Mouse (Mus musculus) embryonic facial prominence, embryonic 11.5 days (tissue): ENCODE data around the gene Tln2. TPM values are rescaled to one million over a fixed set of nuclear protein-coding genes. Genes with fewer than 3 reads are reported as not detected.

Source experiments
- ATAC-seq: fragments of 200-750 bp; cut with Nextera tagmentation; replicated peaks from 2 replicates; pipeline ENCODE4 v1.8.0; 2017; ENCODE audit warnings: low read depth; ENCODE audit not compliant: insufficient number of reproducible peaks, low FRiP score, low TSS enrichment
- DNase-seq: peaks from one replicate; pipeline ENCODE4 v3.0.0-alpha.2; 2015; ENCODE audit warnings: low spot score
- H3K27ac ChIP-seq: fragments of 300-500 bp; sonication (generic); replicated peaks from 2 replicates; pipeline ENCODE4 v1.5.1; 2014; ENCODE audit warnings: mild to moderate bottlenecking, low read depth, low read length, control low read depth
- H3K27me3 ChIP-seq: fragments of 300-500 bp; sonication (generic); 2 replicates; pipeline ENCODE4 v1.6.1; 2014; ENCODE audit warnings: mild to moderate bottlenecking, low read length, moderate library complexity, mixed read lengths; ENCODE audit not compliant: control insufficient read depth, insufficient read depth
- H3K36me3 ChIP-seq: fragments of 300-500 bp; sonication (generic); replicated peaks from 2 replicates; pipeline ENCODE4 v1.6.1; 2014; ENCODE audit warnings: low read depth, mild to moderate bottlenecking, low read length, moderate library complexity, mixed read lengths; ENCODE audit not compliant: control insufficient read depth, insufficient read depth
- H3K4me1 ChIP-seq: fragments of 300-500 bp; sonication (generic); 2 replicates; pipeline ENCODE4 v1.6.1; 2014; ENCODE audit warnings: low read length, mixed read lengths; ENCODE audit not compliant: control insufficient read depth, insufficient read depth
- H3K4me2 ChIP-seq: fragments of 300-500 bp; sonication (generic); 2 replicates; pipeline ENCODE4 v1.6.1; 2014; ENCODE audit warnings: low read depth, mild to moderate bottlenecking, control low read depth, low read length, moderate library complexity
- H3K4me3 ChIP-seq: fragments of 300-500 bp; sonication (generic); 2 replicates; pipeline ENCODE4 v1.5.1; 2014; ENCODE audit warnings: low read depth, low read length, control low read depth
- H3K9ac ChIP-seq: fragments of 300-500 bp; sonication (generic); replicated peaks from 2 replicates; pipeline ENCODE4 v1.6.1; 2014; ENCODE audit warnings: mild to moderate bottlenecking, control low read depth, low read length
- H3K9me3 ChIP-seq: fragments of 300-500 bp; sonication (generic); replicated peaks from 2 replicates; pipeline ENCODE4 v1.6.1; 2016; ENCODE audit warnings: mild to moderate bottlenecking, low read length, inconsistent platforms, mixed read lengths; ENCODE audit not compliant: control insufficient read depth
- WGBS: fragments of 180-500 bp; shearing (Covaris S2); extraction: QIAGEN DNeasy Blood & Tissue Kit; methylation state at CpG from one replicate; pipeline ENCODE4 v1.1.7; 2014; 5-methylcytosine and 5-hydroxymethylcytosine counted together
- polyA plus RNA-seq: library from polyadenylated mRNA; unstranded; fragments of >200 nt; fragmentation: Nextera tagmentation; extraction: Ambion mirVana; gene quantifications from 2 replicates; pipeline ENCODE4 v1.2.1, GENCODE M21; 2014

Tln2 gene
- polyA plus RNA-seq, 1 experiment from 2014 or later = 25.3 TPM

GRCm38 (mm10) chr9:67509510-67509909, 50.0 kb downstream of the Tln2 start:
- H3K4me3 ChIP-seq = no peak overlapping the region
- no peaks in the 10 kb centered on the region for H3K4me1 ChIP-seq
- WGBS = 40% methylated on average over 3 of the region's 3 CpGs
- H3K27me3 ChIP-seq = no peaks in the 10 kb centered on the region
- no peaks in the 10 kb centered on the region for H3K36me3 ChIP-seq
- DNase-seq = no peak
- H3K9ac ChIP-seq = no peak overlapping the region
- no peak overlapping the region for H3K27ac ChIP-seq
- no peak overlapping the region for H3K4me2 ChIP-seq
- H3K9me3 ChIP-seq = no peaks in the 10 kb centered on the region
- ATAC-seq = no peak

- ATAC-seq (no peak), DNase-seq (no peak)
- Histone ChIP-seq H3K27me3 (no peaks in the 10 kb centered on the region), H3K36me3 (no peaks in the 10 kb centered on the region), H3K4me2 (no peak overlapping the region), H3K27ac (no peak overlapping the region), H3K4me1 (no peaks in the 10 kb centered on the region), H3K9me3 (no peaks in the 10 kb centered on the region), H3K9ac (no peak overlapping the region), H3K4me3 (no peak overlapping the region)
- WGBS = 85% methylated on average over 8 of the region's 8 CpGs
Measured at GRCm38 (mm10) chr9:67504669-67505260, 54.7 kb downstream of the Tln2 start.

- H3K27me3 ChIP-seq = no peaks in the 10 kb centered on the region
- no peak overlapping the region for H3K4me2 ChIP-seq
- H3K9me3 ChIP-seq = no peaks in the 10 kb centered on the region
- H3K4me3 ChIP-seq = no peak overlapping the region
- DNase-seq = no peak
- no peaks in the 10 kb centered on the region for H3K4me1 ChIP-seq
- H3K27ac ChIP-seq = no peak overlapping the region
- 83% methylated on average over 1 of the region's 1 CpGs for WGBS
- no peak overlapping the region for H3K9ac ChIP-seq
- H3K36me3 ChIP-seq = no peaks in the 10 kb centered on the region
- no peak for ATAC-seq
Measured at GRCm38 (mm10) chr9:67501801-67502200, 57.7 kb downstream of the Tln2 start.

- no peaks in the 10 kb centered on the region for H3K27me3 ChIP-seq
- ATAC-seq = no peak
- DNase-seq = no peak
- WGBS = 73% methylated on average over 2 of the region's 2 CpGs
- H3K9me3 ChIP-seq = no peaks in the 10 kb centered on the region
- no peaks in the 10 kb centered on the region for H3K36me3 ChIP-seq
- H3K4me2 ChIP-seq = no peak overlapping the region
- H3K9ac ChIP-seq = no peak overlapping the region
- H3K4me1 ChIP-seq = no peaks in the 10 kb centered on the region
- H3K27ac ChIP-seq = no peak overlapping the region
- H3K4me3 ChIP-seq = no peak overlapping the region
Measured at GRCm38 (mm10) chr9:67496368-67496767, 63.1 kb downstream of the Tln2 start.

- DNase-seq (no peak), ATAC-seq (no peak)
- Histone ChIP-seq H3K36me3 (no peaks in the 10 kb centered on the region), H3K4me2 (no peak overlapping the region), H3K4me1 (no peaks in the 10 kb centered on the region), H3K27me3 (no peaks in the 10 kb centered on the region), H3K27ac (no peak overlapping the region), H3K9me3 (no peaks in the 10 kb centered on the region), H3K4me3 (no peak overlapping the region), H3K9ac (no peak overlapping the region)
- 54% methylated on average over 3 of the region's 3 CpGs for WGBS
Measured at GRCm38 (mm10) chr9:67495350-67495749, 64.2 kb downstream of the Tln2 start.

- H3K9me3 ChIP-seq = no peaks in the 10 kb centered on the region
- H3K4me3 ChIP-seq = no peak overlapping the region
- no peak overlapping the region for H3K9ac ChIP-seq
- H3K27ac ChIP-seq = no peak overlapping the region
- no peaks in the 10 kb centered on the region for H3K36me3 ChIP-seq
- DNase-seq = no peak
- 88% methylated on average over 8 of the region's 8 CpGs for WGBS
- no peaks in the 10 kb centered on the region for H3K4me1 ChIP-seq
- no peak for ATAC-seq
- no peaks in the 10 kb centered on the region for H3K27me3 ChIP-seq
- no peak overlapping the region for H3K4me2 ChIP-seq
Measured at GRCm38 (mm10) chr9:67493876-67494552, 65.5 kb downstream of the Tln2 start.

- H3K9me3 ChIP-seq = no peaks in the 10 kb centered on the region
- no peaks in the 10 kb centered on the region for H3K36me3 ChIP-seq
- no peaks in the 10 kb centered on the region for H3K4me1 ChIP-seq
- H3K27ac ChIP-seq = no peak overlapping the region
- no peak overlapping the region for H3K4me2 ChIP-seq
- no peak for ATAC-seq
- H3K4me3 ChIP-seq = no peak overlapping the region
- WGBS = 89% methylated on average over 3 of the region's 3 CpGs
- H3K9ac ChIP-seq = no peak overlapping the region
- no peaks in the 10 kb centered on the region for H3K27me3 ChIP-seq
- no peak for DNase-seq
Measured at GRCm38 (mm10) chr9:67489370-67489769, 70.1 kb downstream of the Tln2 start.

GRCm38 (mm10) chr9:67486621-67487020, 72.9 kb downstream of the Tln2 start:
- Histone ChIP-seq H3K9me3 (no peaks in the 10 kb centered on the region), H3K36me3 (no peaks in the 10 kb centered on the region), H3K4me3 (no peak overlapping the region), H3K27me3 (no peaks in the 10 kb centered on the region), H3K27ac (no peak overlapping the region), H3K4me2 (no peak overlapping the region), H3K9ac (no peak overlapping the region), H3K4me1 (no peaks in the 10 kb centered on the region)
- 73% methylated on average over 5 of the region's 5 CpGs for WGBS
- DNase-seq (no peak), ATAC-seq (no peak)
